Mouse (Mus musculus) liver, postnatal 0 days (tissue): Measurements from ENCODE around the gene Usp32.

ENCODE experiments used
- CTCF ChIP-seq: sonication (generic); IDR thresholded peaks from 2 replicates; pipeline ENCODE4 v1.5.1; 2016; ENCODE audit warnings: antibody characterized with exemption, low read depth
- EP300 ChIP-seq: IDR thresholded peaks from 2 replicates; pipeline ENCODE4 v1.6.1; 2016; ENCODE audit warnings: antibody characterized with exemption, low read depth, mild to moderate bottlenecking

DNA sequence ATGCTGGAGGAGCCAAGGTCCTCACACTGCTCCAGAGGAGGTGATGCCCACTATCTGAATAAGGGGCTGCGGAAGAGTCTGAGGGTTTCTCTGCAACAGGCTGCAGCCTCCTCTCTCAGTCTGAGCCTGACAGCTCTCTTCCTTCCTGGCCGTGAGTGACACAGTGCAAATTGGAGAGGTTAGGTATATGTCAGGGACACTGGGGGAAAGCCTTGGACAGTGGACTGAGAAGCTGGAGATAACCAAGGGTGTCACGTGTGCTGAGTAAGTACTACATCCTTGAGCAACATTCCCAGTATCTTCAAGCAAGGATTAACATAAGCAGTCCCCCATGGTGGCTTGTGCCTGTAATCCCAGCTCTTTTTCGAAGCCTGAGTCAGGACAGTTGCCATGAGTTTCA is 38.5 kb upstream of the Usp32 start:
- TF ChIP-seq CTCF (no peak), EP300 (no peak)
